Mouse (Mus musculus): ENCODE measurements at regions not wholly inside any gene's neighbourhood (a gene's known extent, or its start where the extent isn't known, plus 50 kb on each side); places are given as distances from the start of the nearest gene placed in this dataset.

- TF ChIP-seq POLR2A (IDR thresholded peaks at IDR 0.05; ENCODE audit: borderline replicate concordance, extremely low read depth, insufficient read depth, insufficient read length, poor library complexity, severe bottlenecking) (no peak), CTCF (IDR thresholded peaks at IDR 0.05; ENCODE audit: borderline replicate concordance, extremely low read depth, insufficient read depth, insufficient read length) (no peak)
- DNase-seq (ENCODE audit: low read depth) = peak; percentile 43
Measured at GRCm38 (mm10) chr13:44061721-44062300, 277.2 kb downstream of the Cd83 start.

GRCm38 (mm10) chr13:44063317-44063716 lies 278.7 kb downstream of the Cd83 start:
- DNase-seq (ENCODE audit: low read depth) = no peak
- TF ChIP-seq POLR2A (IDR thresholded peaks at IDR 0.05; ENCODE audit: borderline replicate concordance, extremely low read depth, insufficient read depth, insufficient read length, poor library complexity, severe bottlenecking) = no peak
- TF ChIP-seq CTCF (IDR thresholded peaks at IDR 0.05; ENCODE audit: borderline replicate concordance, extremely low read depth, insufficient read depth, insufficient read length) = no peak

GRCm38 (mm10) chr13:44064026-44064425 lies 279.5 kb downstream of the Cd83 start:
- DNase-seq (ENCODE audit: low read depth) = no peak
- TF ChIP-seq CTCF (IDR thresholded peaks at IDR 0.05; ENCODE audit: borderline replicate concordance, extremely low read depth, insufficient read depth, insufficient read length) = no peak
- no peak for TF ChIP-seq POLR2A (IDR thresholded peaks at IDR 0.05; ENCODE audit: borderline replicate concordance, extremely low read depth, insufficient read depth, insufficient read length, poor library complexity, severe bottlenecking)

GRCm38 (mm10) chr13:44065741-44066185 lies 281.2 kb downstream of the Cd83 start:
- DNase-seq (ENCODE audit: low read depth) = no peak
- TF ChIP-seq CTCF (IDR thresholded peaks at IDR 0.05; ENCODE audit: borderline replicate concordance, extremely low read depth, insufficient read depth, insufficient read length) (no peak), POLR2A (IDR thresholded peaks at IDR 0.05; ENCODE audit: borderline replicate concordance, extremely low read depth, insufficient read depth, insufficient read length, poor library complexity, severe bottlenecking) (no peak)

- no peak for DNase-seq (ENCODE audit: low read depth)
- TF ChIP-seq CTCF (IDR thresholded peaks at IDR 0.05; ENCODE audit: borderline replicate concordance, extremely low read depth, insufficient read depth, insufficient read length) (no peak), POLR2A (IDR thresholded peaks at IDR 0.05; ENCODE audit: borderline replicate concordance, extremely low read depth, insufficient read depth, insufficient read length, poor library complexity, severe bottlenecking) (no peak)
Measured at GRCm38 (mm10) chr13:44067244-44067643, 282.7 kb downstream of the Cd83 start.

- no peak for TF ChIP-seq POLR2A (IDR thresholded peaks at IDR 0.05; ENCODE audit: borderline replicate concordance, extremely low read depth, insufficient read depth, insufficient read length, poor library complexity, severe bottlenecking)
- no peak for DNase-seq (ENCODE audit: low read depth)
Measured at GRCm38 (mm10) chr13:44068951-44069350, 284.4 kb downstream of the Cd83 start.

GRCm38 (mm10) chr13:44073122-44073521 lies 288.5 kb downstream of the Cd83 start:
- TF ChIP-seq POLR2A (IDR thresholded peaks at IDR 0.05; ENCODE audit: borderline replicate concordance, extremely low read depth, insufficient read depth, insufficient read length, poor library complexity, severe bottlenecking) (no peak), CTCF (IDR thresholded peaks at IDR 0.05; ENCODE audit: borderline replicate concordance, extremely low read depth, insufficient read depth, insufficient read length) (no peak)
- DNase-seq (ENCODE audit: low read depth) = peak; percentile 64

- peak; percentile 47 for DNase-seq (ENCODE audit: low read depth)
- TF ChIP-seq CTCF (IDR thresholded peaks at IDR 0.05; ENCODE audit: borderline replicate concordance, extremely low read depth, insufficient read depth, insufficient read length) (no peak), POLR2A (IDR thresholded peaks at IDR 0.05; ENCODE audit: borderline replicate concordance, extremely low read depth, insufficient read depth, insufficient read length, poor library complexity, severe bottlenecking) (no peak)
Measured at GRCm38 (mm10) chr13:44074172-44074571, 289.6 kb downstream of the Cd83 start.

- TF ChIP-seq POLR2A (IDR thresholded peaks at IDR 0.05; ENCODE audit: borderline replicate concordance, extremely low read depth, insufficient read depth, insufficient read length, poor library complexity, severe bottlenecking) = no peak
- TF ChIP-seq CTCF (IDR thresholded peaks at IDR 0.05; ENCODE audit: borderline replicate concordance, extremely low read depth, insufficient read depth, insufficient read length) = no peak
Measured at GRCm38 (mm10) chr13:44077022-44077421, 292.4 kb downstream of the Cd83 start.

GRCm38 (mm10) chr13:44085621-44086510 lies 301.3 kb downstream of the Cd83 start:
- DNase-seq (ENCODE audit: low read depth) = peak; percentile 22
- TF ChIP-seq CTCF (IDR thresholded peaks at IDR 0.05; ENCODE audit: borderline replicate concordance, extremely low read depth, insufficient read depth, insufficient read length) (no peak), POLR2A (IDR thresholded peaks at IDR 0.05; ENCODE audit: borderline replicate concordance, extremely low read depth, insufficient read depth, insufficient read length, poor library complexity, severe bottlenecking) (no peak)

More at GRCm38 (mm10) chr13:44077022-44077421, 292.4 kb downstream of the Cd83 start:
- DNase-seq (ENCODE audit: low read depth) = no peak

GRCm38 (mm10) chr13:44086801-44087200 lies 302.2 kb downstream of the Cd83 start:
- TF ChIP-seq CTCF (IDR thresholded peaks at IDR 0.05; ENCODE audit: borderline replicate concordance, extremely low read depth, insufficient read depth, insufficient read length) = no peak
- TF ChIP-seq POLR2A (IDR thresholded peaks at IDR 0.05; ENCODE audit: borderline replicate concordance, extremely low read depth, insufficient read depth, insufficient read length, poor library complexity, severe bottlenecking) = no peak
- peak; percentile 70 for DNase-seq (ENCODE audit: low read depth)

All from brain, embryonic 14.5 days (tissue).